Mouse (Mus musculus) erythroblast, embryonic 14.5 days (primary cell): ENCODE measurements around the gene Ramp2.

ENCODE experiments used
- GATA1 ChIP-seq: IDR thresholded peaks from 2 replicates; pipeline ENCODE4 v1.6.1; 2012; ENCODE audit warnings: low read length, inconsistent platforms, mixed read lengths
- TAL1 ChIP-seq: IDR thresholded peaks from 3 replicates; pipeline ENCODE4 v1.6.1; 2012; ENCODE audit warnings: low read length, inconsistent platforms, mixed read lengths

- TF ChIP-seq GATA1 (no peak), TAL1 (no peak)
Observed at GRCm38 (mm10) chr11:101255826-101256775, 10.3 kb downstream of the Ramp2 start.
